Mouse (Mus musculus): Measurements from ENCODE around the gene Mybpc3. TPM values are rescaled to one million over a fixed set of nuclear protein-coding genes. Genes with fewer than 3 reads are reported as not detected.
A peak's percentile ranks its signal among the peaks of the same experiment; 100 is the strongest.

The Mybpc3 gene
- polyA plus RNA-seq, 1 experiment from 2014 or later = 0.29 TPM

DNA sequence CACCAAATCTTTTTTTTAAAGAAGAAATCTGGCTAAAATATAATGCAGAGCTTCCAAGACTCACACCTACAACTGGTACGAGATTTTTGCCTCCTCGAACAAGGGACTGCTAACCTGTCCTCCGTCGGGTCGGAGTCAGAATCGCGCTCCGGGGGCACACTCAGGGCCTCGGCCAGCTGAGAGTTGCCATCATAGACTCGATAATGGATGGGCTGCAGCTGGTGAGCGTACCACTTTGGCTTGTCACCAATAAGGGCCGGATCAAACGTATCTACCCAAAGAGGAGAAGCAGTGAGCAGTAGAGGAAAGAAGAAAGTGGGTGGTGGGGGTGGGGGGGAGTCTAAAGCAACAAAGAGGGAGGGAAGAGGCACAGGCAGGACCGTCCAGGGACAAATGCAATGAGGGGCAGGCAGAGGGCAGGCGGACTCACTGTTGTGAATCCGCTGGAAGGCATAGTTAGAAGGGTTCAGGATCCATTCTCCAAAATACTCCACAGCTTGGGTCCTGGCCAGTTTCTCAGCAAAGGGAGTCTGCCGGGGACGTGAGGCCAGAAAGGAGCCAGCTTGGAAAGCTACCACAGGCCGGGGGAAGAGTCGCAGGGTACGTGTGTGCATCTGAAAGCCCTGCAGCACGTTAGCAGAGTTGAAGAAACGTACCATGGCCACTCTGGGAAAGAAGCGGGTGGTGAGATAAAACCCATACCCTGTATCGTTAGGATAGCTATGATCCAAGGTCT lies 51.8 kb downstream of the Mybpc3 start:
- Histone ChIP-seq H3K9me3 (ENCODE audit: control insufficient read depth, low read length) (no peaks in the 10 kb centered on the region), H3K36me3 (ENCODE audit: control insufficient read depth, insufficient read depth, low read length) (peaks cover 3% of the 10 kb centered on the region), H3K4me1 (ENCODE audit: control insufficient read depth, insufficient read depth, low read length) (no peaks in the 10 kb centered on the region), H3K4me3 (ENCODE audit: low read depth, low read length) (no peak overlapping the region), H3K27ac (replicated peaks; ENCODE audit: low read depth, low read length) (no peak overlapping the region), H3K4me2 (ENCODE audit: low read depth, severe bottlenecking) (no peak overlapping the region), H3K9ac (ENCODE audit: low read length) (no peak overlapping the region), H3K27me3 (ENCODE audit: control insufficient read depth, insufficient read depth, low read length) (no peaks in the 10 kb centered on the region)
- 86% methylated on average over 25 of the region's 25 CpGs for WGBS
- ATAC-seq (ENCODE audit: insufficient number of reproducible peaks, low FRiP score, low TSS enrichment, low read depth) (no peak), DNase-seq (ENCODE audit: low spot score) (no peak)

DNA sequence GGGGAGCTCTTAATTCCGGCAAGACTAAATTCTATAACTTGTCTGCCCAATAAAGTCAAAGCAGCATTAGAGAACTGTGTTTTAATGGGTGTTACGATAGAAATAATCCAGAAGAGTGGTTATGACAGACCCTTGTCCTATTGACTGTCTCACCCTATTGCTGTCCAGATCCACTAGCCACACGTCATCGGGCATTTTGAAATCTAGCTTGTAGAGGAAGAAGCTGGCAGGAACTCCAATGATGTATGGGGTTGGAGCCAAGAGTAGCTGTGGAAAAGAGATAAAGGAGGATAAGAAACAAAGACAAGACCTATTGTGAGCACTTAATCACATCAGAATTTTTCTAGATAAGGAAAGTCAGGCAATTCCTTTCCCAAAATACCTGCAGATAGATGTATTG lies 57.5 kb downstream of the Mybpc3 start:
- Histone ChIP-seq H3K4me2 (ENCODE audit: low read depth, severe bottlenecking) (no peak overlapping the region), H3K36me3 (ENCODE audit: control insufficient read depth, insufficient read depth, low read length) (peaks cover 2% of the 10 kb centered on the region; the same call in 1 of the 2 replicates), H3K9ac (ENCODE audit: low read length) (no peak overlapping the region), H3K9me3 (ENCODE audit: control insufficient read depth, low read length) (no peaks in the 10 kb centered on the region), H3K27me3 (ENCODE audit: control insufficient read depth, insufficient read depth, low read length) (no peaks in the 10 kb centered on the region), H3K4me3 (ENCODE audit: low read depth, low read length) (no peak overlapping the region), H3K27ac (replicated peaks; ENCODE audit: low read depth, low read length) (no peak overlapping the region), H3K4me1 (ENCODE audit: control insufficient read depth, insufficient read depth, low read length) (no peaks in the 10 kb centered on the region)
- 89% methylated on average over 4 of the region's 4 CpGs for WGBS
- DNase-seq (ENCODE audit: low spot score) (no peak), ATAC-seq (ENCODE audit: insufficient number of reproducible peaks, low FRiP score, low TSS enrichment, low read depth) (no peak)

DNA sequence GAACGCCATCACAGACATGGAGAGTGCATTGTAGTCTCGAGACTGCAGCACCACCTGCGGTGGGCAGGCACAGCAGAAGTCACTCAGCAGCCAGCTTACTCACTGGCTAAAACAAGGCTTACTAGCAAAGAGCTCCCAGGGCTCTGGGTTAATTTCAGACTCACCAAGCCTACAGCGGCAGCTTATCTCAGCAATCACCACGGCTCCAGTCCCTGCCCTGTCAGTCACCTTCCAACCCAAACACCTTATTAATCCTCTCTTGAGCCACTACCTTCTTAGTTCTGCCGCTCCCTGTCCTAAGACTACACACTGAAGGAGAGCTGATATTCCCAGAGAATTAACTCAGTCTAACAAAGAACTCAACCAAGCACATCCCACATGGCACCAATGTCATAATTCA lies 58.3 kb downstream of the Mybpc3 start:
- H3K36me3 ChIP-seq (ENCODE audit: control insufficient read depth, insufficient read depth, low read length) = peaks cover 2% of the 10 kb centered on the region; the same call in 1 of the 2 replicates
- no peaks in the 10 kb centered on the region for H3K27me3 ChIP-seq (ENCODE audit: control insufficient read depth, insufficient read depth, low read length)
- DNase-seq (ENCODE audit: low spot score) = no peak
- no peak overlapping the region for H3K4me3 ChIP-seq (ENCODE audit: low read depth, low read length)
- ATAC-seq (ENCODE audit: insufficient number of reproducible peaks, low FRiP score, low TSS enrichment, low read depth) = no peak
- no peaks in the 10 kb centered on the region for H3K9me3 ChIP-seq (ENCODE audit: control insufficient read depth, low read length)
- WGBS = 75% methylated on average over 6 of the region's 6 CpGs
- H3K4me2 ChIP-seq (ENCODE audit: low read depth, severe bottlenecking) = no peak overlapping the region
- no peak overlapping the region for H3K9ac ChIP-seq (ENCODE audit: low read length)
- no peak overlapping the region for H3K27ac ChIP-seq (replicated peaks; ENCODE audit: low read depth, low read length)
- H3K4me1 ChIP-seq (ENCODE audit: control insufficient read depth, insufficient read depth, low read length) = no peaks in the 10 kb centered on the region

DNA sequence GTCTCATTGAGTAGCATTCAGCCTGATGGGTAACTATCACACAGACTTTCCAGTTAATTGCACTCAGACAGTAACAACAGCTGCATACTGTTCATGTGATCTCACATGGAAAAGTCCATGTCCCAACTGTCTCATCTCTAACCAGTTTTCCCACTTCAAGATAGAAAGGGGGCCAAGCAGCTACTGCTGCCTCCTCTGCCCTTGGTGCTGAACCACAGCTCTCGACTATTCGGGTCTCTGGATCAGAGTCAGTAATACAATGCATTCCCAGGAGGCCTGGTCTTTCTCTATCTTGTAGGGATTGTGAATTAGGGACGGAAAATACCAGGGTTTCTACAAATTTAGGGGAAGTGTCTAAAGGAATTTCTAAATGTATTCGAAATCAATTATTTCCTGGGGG lies 61.9 kb downstream of the Mybpc3 start:
- H3K9ac ChIP-seq (ENCODE audit: low read length) = no peak overlapping the region
- H3K4me3 ChIP-seq (ENCODE audit: low read depth, low read length) = no peak overlapping the region
- DNase-seq (ENCODE audit: low spot score) = no peak
- H3K27ac ChIP-seq (replicated peaks; ENCODE audit: low read depth, low read length) = no peak overlapping the region
- 54% methylated on average over 4 of the region's 4 CpGs for WGBS
- peaks cover 4% of the 10 kb centered on the region for H3K4me1 ChIP-seq (ENCODE audit: control insufficient read depth, insufficient read depth, low read length)
- H3K36me3 ChIP-seq (ENCODE audit: control insufficient read depth, insufficient read depth, low read length) = peaks cover 2% of the 10 kb centered on the region; the same call in 1 of the 2 replicates
- ATAC-seq (ENCODE audit: insufficient number of reproducible peaks, low FRiP score, low TSS enrichment, low read depth) = no peak
- no peak overlapping the region for H3K4me2 ChIP-seq (ENCODE audit: low read depth, severe bottlenecking)
- H3K27me3 ChIP-seq (ENCODE audit: control insufficient read depth, insufficient read depth, low read length) = no peaks in the 10 kb centered on the region
- no peaks in the 10 kb centered on the region for H3K9me3 ChIP-seq (ENCODE audit: control insufficient read depth, low read length)

DNA sequence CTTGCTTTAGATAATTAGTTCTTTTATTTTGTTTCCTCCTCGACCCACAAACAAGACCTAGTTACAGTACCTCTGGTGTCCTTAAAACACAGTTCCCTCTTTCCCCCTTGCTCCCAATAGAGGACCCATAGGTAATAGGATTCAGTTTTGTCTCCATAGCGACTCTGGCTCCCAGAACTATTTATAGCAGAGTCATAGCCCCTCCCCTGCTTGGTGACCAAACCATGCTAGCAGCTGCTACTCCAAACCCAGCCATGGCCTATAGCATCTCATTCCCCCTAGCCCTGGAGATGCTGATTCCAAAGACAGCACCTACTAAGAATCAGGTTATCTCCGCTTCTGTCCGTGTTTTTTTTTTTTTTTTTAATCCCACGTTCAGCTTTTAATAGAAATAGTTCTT lies 62.8 kb downstream of the Mybpc3 start:
- peaks cover 2% of the 10 kb centered on the region; the same call in 1 of the 2 replicates for H3K36me3 ChIP-seq (ENCODE audit: control insufficient read depth, insufficient read depth, low read length)
- H3K4me3 ChIP-seq (ENCODE audit: low read depth, low read length) = no peak overlapping the region
- WGBS = 74% methylated on average over 5 of the region's 5 CpGs
- DNase-seq (ENCODE audit: low spot score) (no peak), ATAC-seq (ENCODE audit: insufficient number of reproducible peaks, low FRiP score, low TSS enrichment, low read depth) (no peak)
- no peaks in the 10 kb centered on the region for H3K27me3 ChIP-seq (ENCODE audit: control insufficient read depth, insufficient read depth, low read length)
- H3K9ac ChIP-seq (ENCODE audit: low read length) = no peak overlapping the region
- H3K9me3 ChIP-seq (ENCODE audit: control insufficient read depth, low read length) = no peaks in the 10 kb centered on the region
- no peak overlapping the region for H3K27ac ChIP-seq (replicated peaks; ENCODE audit: low read depth, low read length)
- H3K4me1 ChIP-seq (ENCODE audit: control insufficient read depth, insufficient read depth, low read length) = peaks cover 4% of the 10 kb centered on the region
- H3K4me2 ChIP-seq (ENCODE audit: low read depth, severe bottlenecking) = no peak overlapping the region

DNA sequence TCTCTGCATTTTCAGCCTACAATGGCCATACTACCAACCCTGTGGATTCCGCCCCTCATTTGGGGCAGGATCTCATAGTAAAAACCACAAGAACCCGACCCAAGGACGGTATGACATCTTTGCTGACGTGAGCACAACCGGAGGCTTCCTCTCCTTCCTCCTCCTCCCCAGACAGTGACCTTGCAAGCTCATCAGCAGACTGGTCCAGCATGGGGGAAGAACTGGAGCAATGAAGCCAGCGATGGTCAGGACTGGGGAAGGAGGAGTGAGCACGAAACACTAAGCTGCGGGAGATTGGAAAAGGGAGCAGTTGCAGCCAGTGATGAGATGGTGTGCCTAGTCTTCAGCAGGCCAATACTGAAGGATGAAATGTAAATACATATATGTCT lies 64.1 kb downstream of the Mybpc3 start:
- no peaks in the 10 kb centered on the region for H3K27me3 ChIP-seq (ENCODE audit: control insufficient read depth, insufficient read depth, low read length)
- DNase-seq (ENCODE audit: low spot score) = no peak
- no peak for ATAC-seq (ENCODE audit: insufficient number of reproducible peaks, low FRiP score, low TSS enrichment, low read depth)
- H3K27ac ChIP-seq (replicated peaks; ENCODE audit: low read depth, low read length) = no peak overlapping the region
- H3K36me3 ChIP-seq (ENCODE audit: control insufficient read depth, insufficient read depth, low read length) = peaks cover 2% of the 10 kb centered on the region; the same call in 1 of the 2 replicates
- H3K4me1 ChIP-seq (ENCODE audit: control insufficient read depth, insufficient read depth, low read length) = peaks cover 4% of the 10 kb centered on the region
- peak overlapping the region; percentile 80 for H3K4me2 ChIP-seq (ENCODE audit: low read depth, severe bottlenecking)
- peak overlapping the region; percentile 84 for H3K4me3 ChIP-seq (ENCODE audit: low read depth, low read length)
- 16% methylated on average over 8 of the region's 8 CpGs for WGBS
- H3K9me3 ChIP-seq (ENCODE audit: control insufficient read depth, low read length) = no peaks in the 10 kb centered on the region
- H3K9ac ChIP-seq (ENCODE audit: low read length) = no peak overlapping the region

- H3K27me3 ChIP-seq (ENCODE audit: control insufficient read depth, insufficient read depth, low read length) = no peaks in the 10 kb centered on the region
- no peaks in the 10 kb centered on the region for H3K9me3 ChIP-seq (ENCODE audit: control insufficient read depth, low read length)
- peak overlapping the region; percentile 58; the same call in 1 of the 2 replicates for H3K27ac ChIP-seq (replicated peaks; ENCODE audit: low read depth, low read length)
- ATAC-seq (ENCODE audit: insufficient number of reproducible peaks, low FRiP score, low TSS enrichment, low read depth) (peak; percentile 95), DNase-seq (ENCODE audit: low spot score) (peak; percentile 87)
- H3K4me3 ChIP-seq (ENCODE audit: low read depth, low read length) = peak overlapping the region; percentile 84
- peak overlapping the region; percentile 80 for H3K4me2 ChIP-seq (ENCODE audit: low read depth, severe bottlenecking)
- H3K9ac ChIP-seq (ENCODE audit: low read length) = peak overlapping the region; percentile 71
- H3K4me1 ChIP-seq (ENCODE audit: control insufficient read depth, insufficient read depth, low read length) = peaks cover 4% of the 10 kb centered on the region
- WGBS = under 1% methylated on average over 79 of the region's 81 CpGs
- H3K36me3 ChIP-seq (ENCODE audit: control insufficient read depth, insufficient read depth, low read length) = peaks cover 2% of the 10 kb centered on the region; the same call in 1 of the 2 replicates
Measured at GRCm38 (mm10) chr2:91182405-91183147, 64.6 kb downstream of the Mybpc3 start.

- H3K27ac ChIP-seq (replicated peaks; ENCODE audit: low read depth, low read length) = peak overlapping the region; percentile 58; the same call in 1 of the 2 replicates
- H3K27me3 ChIP-seq (ENCODE audit: control insufficient read depth, insufficient read depth, low read length) = no peaks in the 10 kb centered on the region
- ATAC-seq (ENCODE audit: insufficient number of reproducible peaks, low FRiP score, low TSS enrichment, low read depth) (peak; percentile 95), DNase-seq (ENCODE audit: low spot score) (peak; percentile 97)
- under 1% methylated on average over 9 of the region's 9 CpGs for WGBS
- H3K9ac ChIP-seq (ENCODE audit: low read length) = peak overlapping the region; percentile 71; the same call in 1 of the 2 replicates
- peak overlapping the region; percentile 84 for H3K4me3 ChIP-seq (ENCODE audit: low read depth, low read length)
- no peaks in the 10 kb centered on the region for H3K9me3 ChIP-seq (ENCODE audit: control insufficient read depth, low read length)
- H3K36me3 ChIP-seq (ENCODE audit: control insufficient read depth, insufficient read depth, low read length) = no peaks in the 10 kb centered on the region
- H3K4me1 ChIP-seq (ENCODE audit: control insufficient read depth, insufficient read depth, low read length) = peaks cover 4% of the 10 kb centered on the region
- H3K4me2 ChIP-seq (ENCODE audit: low read depth, severe bottlenecking) = peak overlapping the region; percentile 80
Measured at GRCm38 (mm10) chr2:91183148-91183513, 65.2 kb downstream of the Mybpc3 start.
